Mouse (Mus musculus): Measurements from ENCODE around the gene Rbm33. TPM values are rescaled to one million over a fixed set of nuclear protein-coding genes. Genes with fewer than 3 reads are reported as not detected.

The Rbm33 gene
- polyA plus RNA-seq, 1 experiment from 2014 or later = 11.3 TPM

DNA sequence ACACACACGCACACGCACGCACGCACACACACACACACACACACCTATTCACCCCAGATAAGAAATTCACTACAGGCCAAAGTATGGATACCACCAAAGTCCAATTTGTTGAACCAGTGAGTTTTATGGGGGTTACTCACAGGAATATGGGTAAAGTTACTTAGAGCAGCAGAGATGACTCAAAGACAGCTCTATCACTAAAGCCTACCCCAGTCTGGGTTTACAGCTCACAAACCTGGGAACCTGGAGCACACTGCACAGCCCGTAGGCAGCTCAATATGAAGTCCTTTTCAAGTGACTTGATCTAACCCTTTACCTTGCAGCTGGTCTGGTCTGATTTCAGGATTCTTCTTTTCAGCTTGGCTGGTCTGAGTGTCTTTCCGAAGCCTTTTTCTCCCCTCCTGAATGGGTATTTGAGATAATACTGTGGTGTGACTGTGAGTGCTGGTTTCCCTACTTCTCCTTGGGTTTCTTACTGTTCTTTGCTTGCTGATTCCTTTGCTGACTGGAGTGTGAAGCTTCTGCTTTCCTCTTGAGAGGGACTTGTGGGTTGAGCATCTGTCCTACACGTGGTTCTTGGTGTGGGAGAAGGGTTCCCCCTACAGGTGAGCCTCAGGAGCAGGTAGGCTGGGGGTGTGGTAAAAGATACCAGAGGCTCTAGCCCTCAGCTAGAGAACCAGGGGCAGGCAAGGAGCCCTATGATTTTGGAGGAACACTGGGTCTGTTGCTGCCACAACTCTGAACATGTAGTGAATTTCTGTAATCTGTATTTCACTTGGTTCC is 12.3 kb downstream of the Rbm33 start:
- Histone ChIP-seq H3K4me2 (no peak overlapping the region), H3K9me3 (no peaks in the 10 kb centered on the region), H3K4me1 (no peaks in the 10 kb centered on the region; the same call in 1 of the 2 replicates), H3K27ac (no peak overlapping the region), H3K4me3 (no peak overlapping the region), H3K27me3 (no peaks in the 10 kb centered on the region), H3K9ac (no peak overlapping the region), H3K36me3 (peaks cover 18% of the 10 kb centered on the region)
- no peak for ATAC-seq (ENCODE audit: insufficient number of reproducible peaks, low FRiP score, low TSS enrichment, low read depth)
- WGBS = 84% methylated on average over 7 of the region's 7 CpGs

DNA sequence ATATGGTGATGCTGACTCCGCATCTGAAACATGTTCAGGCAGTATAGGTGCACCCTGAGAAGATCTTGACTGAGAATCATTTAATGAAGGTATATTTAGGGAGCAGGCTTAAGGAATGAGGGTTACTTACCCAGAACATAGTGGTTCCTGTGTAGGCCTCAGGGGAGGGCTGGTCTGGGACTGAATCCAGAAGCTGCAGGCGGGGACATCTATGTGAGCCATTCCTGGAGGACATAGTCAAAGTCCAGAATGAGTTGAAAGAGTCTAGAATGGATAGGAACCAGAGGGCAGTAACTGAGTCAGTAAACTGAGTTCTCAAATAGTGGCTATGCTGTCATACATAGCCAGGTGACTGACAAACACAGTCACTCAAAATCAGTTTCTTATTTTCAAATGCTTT is 16.8 kb downstream of the Rbm33 start:
- no peak for ATAC-seq (ENCODE audit: insufficient number of reproducible peaks, low FRiP score, low TSS enrichment, low read depth)
- Histone ChIP-seq H3K4me1 (no peaks in the 10 kb centered on the region; the same call in 1 of the 2 replicates), H3K27me3 (no peaks in the 10 kb centered on the region), H3K4me2 (no peak overlapping the region), H3K9ac (no peak overlapping the region), H3K27ac (no peak overlapping the region), H3K4me3 (no peak overlapping the region), H3K9me3 (no peaks in the 10 kb centered on the region), H3K36me3 (peaks cover 37% of the 10 kb centered on the region)
- 80% methylated on average over 2 of the region's 2 CpGs for WGBS

- H3K4me2 ChIP-seq = no peak overlapping the region
- no peak overlapping the region for H3K9ac ChIP-seq
- peaks cover 45% of the 10 kb centered on the region for H3K36me3 ChIP-seq
- H3K9me3 ChIP-seq = no peaks in the 10 kb centered on the region
- no peak overlapping the region for H3K4me3 ChIP-seq
- H3K27ac ChIP-seq = no peak overlapping the region
- no peak for ATAC-seq (ENCODE audit: insufficient number of reproducible peaks, low FRiP score, low TSS enrichment, low read depth)
- no peaks in the 10 kb centered on the region for H3K4me1 ChIP-seq
- no peaks in the 10 kb centered on the region for H3K27me3 ChIP-seq
These were observed 35.1 kb downstream of the Rbm33 start for GRCm38 (mm10) chr5:28351857-28352513.

- Histone ChIP-seq H3K27me3 (no peaks in the 10 kb centered on the region), H3K27ac (no peak overlapping the region), H3K4me2 (no peak overlapping the region), H3K9ac (no peak overlapping the region), H3K9me3 (no peaks in the 10 kb centered on the region), H3K36me3 (peaks cover 59% of the 10 kb centered on the region), H3K4me3 (no peak overlapping the region), H3K4me1 (no peaks in the 10 kb centered on the region)
- no peak for ATAC-seq (ENCODE audit: insufficient number of reproducible peaks, low FRiP score, low TSS enrichment, low read depth)
These were observed 38.7 kb downstream of the Rbm33 start for GRCm38 (mm10) chr5:28355614-28356013.

- H3K4me1 ChIP-seq = no peaks in the 10 kb centered on the region
- no peak for ATAC-seq (ENCODE audit: insufficient number of reproducible peaks, low FRiP score, low TSS enrichment, low read depth)
- no peaks in the 10 kb centered on the region for H3K27me3 ChIP-seq
- H3K4me3 ChIP-seq = no peak overlapping the region
- WGBS = 84% methylated on average over 2 of the region's 2 CpGs
- no peaks in the 10 kb centered on the region for H3K9me3 ChIP-seq
- H3K36me3 ChIP-seq = peaks cover 81% of the 10 kb centered on the region
- H3K4me2 ChIP-seq = no peak overlapping the region
- no peak overlapping the region for H3K27ac ChIP-seq
- H3K9ac ChIP-seq = no peak overlapping the region
These were observed 43.8 kb downstream of the Rbm33 start for GRCm38 (mm10) chr5:28360745-28361144.

DNA sequence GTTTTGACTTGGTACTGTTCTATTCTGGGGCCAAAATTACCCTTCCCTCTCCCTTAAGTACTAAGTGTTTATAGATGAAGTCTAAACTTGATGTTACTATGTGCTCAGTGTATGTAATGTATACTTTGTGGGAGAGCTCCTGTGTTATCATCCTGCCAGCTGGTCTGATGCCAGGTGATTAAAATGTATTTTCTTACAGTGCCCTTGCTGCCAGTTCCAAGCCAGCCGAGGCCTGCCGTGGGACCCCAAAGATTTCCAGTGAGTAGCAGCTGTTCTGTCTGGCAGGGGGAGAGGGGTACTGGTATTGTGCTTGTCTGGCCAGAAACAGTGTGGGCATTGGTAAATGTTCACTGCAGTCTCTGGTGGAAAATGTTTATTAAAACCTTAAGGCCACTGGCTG is 51.1 kb downstream of the Rbm33 start:
- H3K4me3 ChIP-seq = no peak overlapping the region
- H3K4me1 ChIP-seq = peaks cover 3% of the 10 kb centered on the region; the same call in 1 of the 2 replicates
- no peak overlapping the region for H3K27ac ChIP-seq
- H3K9ac ChIP-seq = no peak overlapping the region
- WGBS = 41% methylated on average over 2 of the region's 2 CpGs
- no peaks in the 10 kb centered on the region for H3K9me3 ChIP-seq
- H3K36me3 ChIP-seq = peaks cover 51% of the 10 kb centered on the region
- no peaks in the 10 kb centered on the region for H3K27me3 ChIP-seq
- no peak for ATAC-seq (ENCODE audit: insufficient number of reproducible peaks, low FRiP score, low TSS enrichment, low read depth)
- H3K4me2 ChIP-seq = no peak overlapping the region

- Histone ChIP-seq H3K4me3 (no peak overlapping the region), H3K9me3 (no peaks in the 10 kb centered on the region), H3K4me2 (no peak overlapping the region), H3K27me3 (no peaks in the 10 kb centered on the region), H3K27ac (no peak overlapping the region), H3K9ac (no peak overlapping the region), H3K36me3 (peaks cover 32% of the 10 kb centered on the region), H3K4me1 (peaks cover 3% of the 10 kb centered on the region; the same call in 1 of the 2 replicates)
- no peak for ATAC-seq (ENCODE audit: insufficient number of reproducible peaks, low FRiP score, low TSS enrichment, low read depth)
These were observed 53.9 kb downstream of the Rbm33 start for GRCm38 (mm10) chr5:28370836-28371235.

GRCm38 (mm10) chr5:28372172-28372664 is 55.3 kb downstream of the Rbm33 start:
- ATAC-seq (ENCODE audit: insufficient number of reproducible peaks, low FRiP score, low TSS enrichment, low read depth) = no peak
- peaks cover 3% of the 10 kb centered on the region; the same call in 1 of the 2 replicates for H3K4me1 ChIP-seq
- H3K4me2 ChIP-seq = no peak overlapping the region
- H3K27ac ChIP-seq = no peak overlapping the region
- no peak overlapping the region for H3K9ac ChIP-seq
- no peaks in the 10 kb centered on the region for H3K27me3 ChIP-seq
- H3K4me3 ChIP-seq = no peak overlapping the region
- no peaks in the 10 kb centered on the region for H3K9me3 ChIP-seq
- 95% methylated on average over 1 of the region's 1 CpGs for WGBS
- H3K36me3 ChIP-seq = peaks cover 27% of the 10 kb centered on the region; the same call in 1 of the 2 replicates

DNA sequence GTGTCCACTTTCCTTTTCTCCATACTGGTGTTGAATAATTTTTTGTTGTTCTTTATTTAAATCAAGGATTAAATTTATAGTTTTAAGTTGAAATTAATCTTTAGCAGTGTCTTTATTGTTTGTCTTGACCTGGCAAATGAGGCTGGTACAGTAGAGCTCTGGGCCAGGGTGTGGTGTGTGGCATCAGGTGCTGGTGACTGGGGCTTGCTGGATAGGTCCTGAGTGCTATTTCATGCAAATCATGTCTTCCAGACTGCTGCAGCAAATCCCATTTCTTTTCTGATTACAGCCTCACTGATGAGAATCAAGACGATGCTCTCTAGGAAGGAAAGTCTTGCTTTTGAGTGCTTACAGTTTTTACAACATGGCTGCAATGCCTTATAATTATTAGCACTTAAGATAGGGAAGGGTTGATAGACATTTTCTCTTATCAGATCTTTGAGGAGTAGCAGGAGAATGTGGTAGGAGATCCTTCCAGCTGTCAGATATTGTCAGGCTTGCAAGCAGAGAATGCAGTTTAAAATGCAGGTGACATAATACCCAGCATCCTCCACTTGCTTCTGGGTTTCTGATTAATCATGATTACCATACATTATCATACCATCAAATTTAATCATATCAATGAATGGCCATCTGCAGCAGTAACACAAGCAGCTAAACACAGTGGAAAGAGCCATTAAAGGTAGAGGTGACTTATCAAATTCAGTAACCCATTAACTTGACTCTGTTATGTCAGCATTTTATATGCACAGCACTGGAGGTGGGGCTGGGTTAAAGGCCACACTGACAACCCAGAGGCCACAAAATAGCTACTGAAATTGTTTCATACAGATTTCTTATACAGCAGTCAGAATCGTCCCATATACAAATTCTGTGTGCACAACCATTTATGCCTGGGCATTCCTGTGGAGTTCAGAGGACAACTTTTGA is 56.8 kb downstream of the Rbm33 start:
- WGBS = 84% methylated on average over 2 of the region's 2 CpGs
- Histone ChIP-seq H3K4me3 (no peak overlapping the region), H3K27ac (no peak overlapping the region), H3K9ac (no peak overlapping the region), H3K36me3 (peaks cover 27% of the 10 kb centered on the region; the same call in 1 of the 2 replicates), H3K4me1 (no peaks in the 10 kb centered on the region), H3K27me3 (no peaks in the 10 kb centered on the region), H3K9me3 (no peaks in the 10 kb centered on the region), H3K4me2 (no peak overlapping the region)
- no peak for ATAC-seq (ENCODE audit: insufficient number of reproducible peaks, low FRiP score, low TSS enrichment, low read depth)

DNA sequence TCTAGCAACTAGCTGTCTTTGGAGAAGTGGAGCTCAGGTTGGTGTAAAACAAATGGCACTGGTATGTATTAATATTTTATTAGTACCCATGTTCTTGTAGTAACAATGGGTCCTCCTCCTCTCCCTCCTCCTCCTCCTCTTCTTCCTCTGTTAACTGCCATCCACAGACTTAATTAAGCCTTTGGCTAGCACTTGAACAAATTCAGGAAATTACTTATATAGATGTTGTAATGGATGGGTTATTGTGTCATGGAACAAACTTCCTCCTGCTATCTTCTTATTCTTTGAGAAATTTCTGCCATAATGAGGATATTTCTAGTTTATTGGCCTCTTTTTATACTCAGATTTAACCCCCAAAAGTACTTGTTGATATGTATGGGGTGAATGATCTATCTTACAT is 60.4 kb downstream of the Rbm33 start:
- ATAC-seq (ENCODE audit: insufficient number of reproducible peaks, low FRiP score, low TSS enrichment, low read depth) = no peak
- no peak overlapping the region for H3K9ac ChIP-seq
- H3K4me1 ChIP-seq = no peaks in the 10 kb centered on the region

GRCm38 (mm10) chr5:28382289-28382688 is 65.4 kb downstream of the Rbm33 start:
- no peak overlapping the region for H3K27ac ChIP-seq
- H3K4me2 ChIP-seq = no peak overlapping the region
- WGBS = 92% methylated on average over 1 of the region's 1 CpGs
- H3K27me3 ChIP-seq = no peaks in the 10 kb centered on the region
- H3K9me3 ChIP-seq = no peaks in the 10 kb centered on the region
- no peak overlapping the region for H3K9ac ChIP-seq
- ATAC-seq (ENCODE audit: insufficient number of reproducible peaks, low FRiP score, low TSS enrichment, low read depth) = no peak
- no peaks in the 10 kb centered on the region for H3K4me1 ChIP-seq
- H3K36me3 ChIP-seq = peaks cover 46% of the 10 kb centered on the region
- no peak overlapping the region for H3K4me3 ChIP-seq

More for the DNA sequence above, 60.4 kb downstream of the Rbm33 start:
- Histone ChIP-seq H3K4me3 (no peak overlapping the region), H3K27ac (no peak overlapping the region), H3K4me2 (no peak overlapping the region), H3K9me3 (no peaks in the 10 kb centered on the region), H3K36me3 (peaks cover 42% of the 10 kb centered on the region), H3K27me3 (no peaks in the 10 kb centered on the region)
